Mouse (Mus musculus) urinary bladder, postnatal 4 days (tissue): Measurements from ENCODE around the gene Pnmal2.

Experiments used
- DNase-seq, 2 experiments: peaks; one replicate each; pipeline ENCODE4 v3.0.0; 2021 to 2022; ENCODE audit warnings: low spot score in 2 of 2

The Pnmal2 gene

GRCm38 (mm10) chr7:16917447-16917846, 27.0 kb upstream of the Pnmal2 start:
- no peak for DNase-seq

GRCm38 (mm10) chr7:16918014-16918413, 26.5 kb upstream of the Pnmal2 start:
- no peak for DNase-seq

DNA sequence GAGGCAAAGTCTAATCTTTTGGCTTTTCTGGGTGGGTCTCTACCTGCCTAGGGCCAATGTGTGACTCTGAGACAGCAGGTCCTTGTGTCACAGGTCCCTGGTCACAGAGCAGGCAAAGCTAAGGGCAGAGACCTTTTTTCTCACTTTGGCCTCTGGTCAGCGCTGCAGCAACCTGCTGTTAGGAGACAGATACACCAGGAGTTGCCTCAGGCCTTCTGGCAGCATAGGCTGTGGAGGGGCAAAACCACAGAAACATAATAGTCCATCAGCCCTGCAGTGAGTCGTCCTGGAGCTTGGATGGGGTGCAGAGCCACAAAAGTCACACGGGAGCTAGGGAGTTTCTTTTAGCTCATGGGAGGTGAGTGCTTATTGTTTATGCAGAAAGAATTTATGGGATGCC, 25.8 kb upstream of the Pnmal2 start:
- no peak for DNase-seq

DNA sequence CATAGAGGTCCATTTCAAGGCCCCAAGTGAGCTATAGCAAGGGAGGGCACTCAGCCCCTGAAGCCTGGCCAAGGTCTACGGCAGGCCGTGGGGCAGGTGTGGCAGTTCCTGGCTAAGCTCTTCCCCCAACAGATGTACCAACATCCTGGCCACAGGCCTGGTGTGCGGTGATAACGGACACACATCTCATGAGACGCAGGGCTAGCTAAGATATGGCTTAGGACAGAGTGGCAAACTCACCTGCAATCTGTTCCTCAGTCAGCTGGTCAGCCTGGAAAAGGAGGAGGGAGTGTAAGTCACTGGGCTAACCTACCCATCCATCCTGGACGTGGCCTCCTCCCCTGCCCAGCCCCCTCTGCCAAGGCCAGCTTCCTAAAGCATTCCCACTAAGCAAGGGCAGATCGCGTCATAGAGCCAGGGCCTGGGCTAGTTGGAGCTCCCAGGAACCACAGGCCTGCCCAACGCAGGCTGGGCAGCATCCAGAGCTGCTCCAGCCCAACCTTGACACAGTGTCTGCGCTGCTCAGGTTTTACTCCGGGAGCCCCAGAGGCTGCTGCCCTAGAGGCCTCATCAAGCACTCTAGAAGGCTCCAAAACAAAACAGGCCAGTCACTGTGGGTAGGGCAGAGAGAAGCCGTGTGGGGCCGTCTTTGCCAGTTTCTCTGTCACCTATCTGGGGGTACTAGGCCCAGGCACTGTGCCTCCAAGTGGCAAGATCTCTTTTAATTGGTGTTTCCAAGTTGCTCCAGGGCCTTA, 24.9 kb upstream of the Pnmal2 start:
- no peak for DNase-seq

DNA sequence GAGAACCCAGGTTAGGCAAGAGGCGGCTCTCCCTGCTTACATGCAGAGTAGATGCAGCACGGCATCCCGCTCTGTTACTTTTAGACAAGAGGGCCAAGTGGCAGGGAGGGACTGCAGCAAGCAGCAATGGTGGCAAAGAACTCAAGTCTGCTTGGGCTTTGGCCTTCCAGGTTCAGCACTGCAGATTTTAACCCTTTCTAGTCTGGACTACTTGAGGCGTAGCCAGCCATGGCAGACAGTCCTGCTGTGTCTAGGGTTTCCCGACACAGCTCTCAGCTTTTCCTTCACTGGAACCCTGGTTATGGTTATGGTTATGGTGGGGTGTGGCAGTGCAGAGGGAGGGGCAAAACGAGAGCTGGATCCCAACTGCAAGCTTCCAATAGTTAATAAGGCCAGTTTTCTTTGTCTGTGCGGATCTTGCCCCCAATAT, 24.3 kb upstream of the Pnmal2 start:
- no peak for DNase-seq

DNA sequence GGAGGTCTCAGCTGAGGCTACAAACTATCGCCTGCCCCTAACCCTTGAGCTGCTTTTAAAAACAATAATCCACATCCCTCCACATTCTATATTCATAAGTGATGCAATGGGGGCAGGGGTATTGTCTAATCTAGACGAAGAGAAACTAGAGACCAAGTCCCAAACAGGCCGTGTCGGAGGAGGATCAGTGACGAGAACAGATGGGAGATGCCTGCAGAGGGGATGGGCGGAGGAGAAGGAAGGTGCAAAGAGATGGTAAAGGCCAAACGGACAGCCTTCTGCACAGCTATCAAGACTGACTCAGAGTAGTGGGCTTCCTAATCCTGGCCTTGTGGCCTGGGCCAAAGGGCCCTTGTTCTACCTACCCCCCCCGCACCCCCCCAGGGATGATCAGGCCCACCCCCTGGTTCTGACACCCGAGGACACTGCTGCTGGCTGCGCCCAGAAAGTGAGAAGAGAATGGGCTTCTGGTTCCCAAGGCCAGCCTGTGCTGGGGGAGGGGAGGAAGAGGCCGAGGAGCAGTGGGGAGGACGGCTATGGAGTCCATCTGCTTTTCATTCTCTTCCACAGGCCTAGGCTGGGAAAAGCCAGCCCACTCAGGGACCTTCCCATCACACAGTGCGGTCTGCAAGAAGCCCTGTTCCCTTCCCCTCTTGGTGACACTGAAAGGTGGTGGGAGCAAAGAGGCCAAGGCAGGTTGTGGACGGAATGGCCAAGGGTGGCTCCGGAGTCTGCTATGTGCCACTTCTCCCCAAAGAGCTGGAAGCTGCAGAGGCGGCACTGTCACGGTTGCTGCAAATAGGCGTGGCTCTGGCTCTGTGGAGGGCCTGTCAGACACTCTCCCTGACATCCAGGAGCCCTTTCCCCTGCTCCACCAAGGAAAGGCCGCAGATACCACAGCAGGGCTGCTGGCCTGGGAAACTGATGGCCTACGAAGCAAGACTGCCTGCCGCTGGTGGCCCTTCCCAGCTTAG, 23.4 kb upstream of the Pnmal2 start:
- DNase-seq: no peak

GRCm38 (mm10) chr7:16921881-16922335, 22.6 kb upstream of the Pnmal2 start:
- DNase-seq: no peak

DNA sequence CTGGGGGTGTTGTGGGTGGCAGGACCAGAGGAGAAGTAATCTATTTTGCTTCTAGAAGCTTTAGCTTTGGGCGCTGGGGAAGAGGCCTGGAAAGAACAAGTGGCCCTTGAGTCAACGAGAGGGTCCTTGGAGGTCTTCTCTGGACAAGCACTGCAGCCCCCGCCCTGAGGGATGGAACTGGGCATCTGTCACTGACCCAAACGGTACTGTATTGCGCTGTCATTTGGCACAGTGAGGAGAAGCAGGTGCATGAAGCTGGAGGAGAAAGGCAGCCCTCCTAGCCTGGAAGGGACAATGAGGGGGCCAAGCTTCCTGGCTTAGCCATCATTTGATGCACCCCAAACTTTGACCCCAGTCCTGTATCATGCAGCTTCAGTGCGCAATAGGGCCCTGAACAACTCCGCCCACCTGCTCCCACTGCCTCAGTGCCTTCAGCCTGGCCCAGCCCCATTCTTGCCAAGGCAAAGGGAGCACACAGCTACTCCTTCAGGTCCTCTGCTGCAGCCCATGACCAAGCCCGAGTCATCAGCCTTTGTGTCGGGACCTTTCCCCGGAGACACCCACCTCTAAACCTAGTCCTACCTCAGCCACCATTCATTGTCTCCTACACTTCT, 22.0 kb upstream of the Pnmal2 start:
- no peak for DNase-seq

- DNase-seq: no peak
Measured at GRCm38 (mm10) chr7:16923283-16924036, 21.0 kb upstream of the Pnmal2 start.

- DNase-seq: peak; percentile 99 to 100
Measured at GRCm38 (mm10) chr7:16924037-16924834, 20.2 kb upstream of the Pnmal2 start, which contains the start of gene Calm3. Calm3 (minus strand) TSS chr7:16924114.

- DNase-seq: no peak
Measured at GRCm38 (mm10) chr7:16928341-16928740, 16.1 kb upstream of the Pnmal2 start.

- DNase-seq: no peak
Measured at GRCm38 (mm10) chr7:16930850-16931249, 13.6 kb upstream of the Pnmal2 start.

DNA sequence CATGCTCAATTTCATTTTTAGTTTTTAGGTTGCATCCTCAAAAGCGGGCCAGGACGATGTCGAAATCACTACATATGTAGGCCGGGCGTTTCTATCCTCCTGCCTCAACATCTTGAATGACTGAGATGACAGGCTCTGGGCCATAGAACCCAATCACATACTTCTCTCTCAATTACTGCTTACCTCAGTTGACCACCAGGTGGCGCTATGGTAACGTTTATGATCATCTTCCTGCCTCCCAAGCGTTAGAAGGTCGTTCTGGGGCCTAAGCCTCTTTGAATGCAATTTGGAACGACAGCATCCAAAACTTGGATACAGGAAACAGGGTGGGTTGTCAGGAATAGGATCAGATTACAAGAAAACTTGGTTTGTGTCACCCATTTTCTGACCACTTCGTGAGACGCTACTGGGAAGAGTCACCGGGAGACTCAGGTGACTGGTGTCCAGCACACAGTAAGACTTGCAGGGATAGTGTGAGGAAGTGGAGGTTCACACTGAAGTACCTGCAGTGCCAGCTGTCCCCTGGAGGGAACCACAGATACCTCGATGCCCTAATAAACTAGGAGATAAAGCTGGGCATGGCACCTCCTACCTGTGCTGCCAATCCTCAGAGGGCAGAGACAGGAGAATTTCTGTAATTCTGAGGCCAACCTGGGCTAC, 12.4 kb upstream of the Pnmal2 start:
- DNase-seq: peak; percentile 60 to 84

GRCm38 (mm10) chr7:16932704-16933577, 11.5 kb upstream of the Pnmal2 start:
- DNase-seq: no peak

DNA sequence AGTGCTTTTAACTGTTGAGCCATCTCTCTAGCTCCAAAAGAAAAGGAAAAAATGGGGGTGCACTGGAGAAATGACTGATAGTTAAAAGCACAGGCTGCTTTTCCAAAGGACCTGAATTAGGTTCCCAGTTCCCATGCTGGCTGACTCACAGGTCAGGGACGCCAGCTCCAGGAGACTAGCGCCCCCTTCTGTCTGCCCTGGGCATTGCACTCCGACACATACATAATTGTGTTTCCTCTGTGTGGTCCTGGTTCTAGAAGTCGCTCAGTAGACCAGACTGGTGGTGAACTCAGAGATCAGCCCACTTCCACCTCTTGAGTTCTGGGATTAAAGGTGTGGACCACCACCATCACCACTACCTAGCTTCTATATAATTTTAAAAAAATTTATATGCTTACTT, 7.2 kb upstream of the Pnmal2 start:
- no peak for DNase-seq

GRCm38 (mm10) chr7:16938117-16938791, 6.2 kb upstream of the Pnmal2 start:
- no peak for DNase-seq

DNA sequence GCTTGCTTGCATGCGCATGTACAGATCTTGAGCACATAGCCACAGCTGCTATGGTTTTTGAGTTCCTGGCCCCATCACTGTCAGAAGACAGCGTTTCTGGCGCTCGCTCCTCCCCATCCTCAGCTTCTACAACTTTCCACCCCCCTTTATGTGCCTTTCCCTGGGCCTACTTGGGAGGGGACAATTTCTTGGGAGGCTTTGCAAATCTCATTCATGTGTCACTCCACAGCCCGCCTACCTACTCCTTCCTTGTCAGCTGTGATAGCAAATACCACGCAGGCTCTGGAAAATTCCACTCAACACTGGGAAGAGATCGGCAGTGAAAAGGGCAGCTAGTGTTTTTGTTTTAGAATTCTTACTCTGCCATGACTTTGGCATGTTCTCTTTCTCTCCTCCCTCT, 4.2 kb upstream of the Pnmal2 start:
- no peak for DNase-seq

DNA sequence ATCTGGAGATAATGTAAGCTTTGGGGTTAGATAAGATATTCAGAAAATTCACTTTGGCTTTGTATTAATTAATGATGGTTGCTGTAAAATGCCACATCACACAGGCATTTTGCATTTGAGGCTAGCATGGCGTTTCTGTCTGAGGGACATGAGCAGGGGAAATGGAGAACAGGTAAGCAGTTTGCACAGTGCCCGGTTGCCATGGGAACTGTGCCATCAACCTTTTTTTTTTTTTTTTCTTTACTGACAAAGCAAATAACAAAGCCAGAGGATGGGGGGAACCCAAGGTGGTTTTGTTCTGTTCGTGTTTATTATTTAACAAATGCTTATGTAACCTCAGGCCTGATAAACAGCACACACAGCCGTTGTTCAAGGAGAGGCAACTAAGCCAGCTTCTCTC, 1.6 kb upstream of the Pnmal2 start:
- DNase-seq: no peak
